Mouse (Mus musculus) small intestine, adult 10 weeks (tissue): ENCODE data around the gene Pnldc1. TPM values are rescaled to one million over a fixed set of nuclear protein-coding genes. Genes with fewer than 3 reads are reported as not detected.

Source experiments
- polyA plus RNA-seq: library from polyadenylated mRNA; stranded (reverse); fragments of 350-450 nt; fragmentation: Illumina TruSeq; extraction: RNeasy Lipid Tissue Mini Kit (QIAGEN cat#74804); gene quantifications from one replicate; pipeline ENCODE4 v1.2.3, GENCODE M21; 2014; ENCODE audit warnings: low replicate concordance

Gene Pnldc1
- polyA plus RNA-seq = 0.67 TPM

GRCm38 (mm10) chr17:12909361-12910280 lies at the start of gene Pnldc1:
Gene Pnldc1 (minus strand): TSS chr17:12910230.

GRCm38 (mm10) chr17:12940151-12940805 lies 30.2 kb upstream of the Pnldc1 start, which contains the start of gene Acat3:
Gene Acat3 (minus strand): TSS chr17:12940600.

GRCm38 (mm10) chr17:12915881-12916583 lies 6.0 kb upstream of the Pnldc1 start, which contains the start of gene Mrpl18:
Gene Mrpl18 (minus strand): TSS chr17:12916345.

GRCm38 (mm10) chr17:12915488-12915880 lies 5.5 kb upstream of the Pnldc1 start, which contains the start of gene Tcp1:
Gene Tcp1 (plus strand): TSS chr17:12915701.

GRCm38 (mm10) chr17:12875734-12876133 lies 34.3 kb downstream of the Pnldc1 start, which contains the start of gene Mrgprh:
Gene Mrgprh (plus strand): TSS chr17:12876034.

GRCm38 (mm10) chr17:12868043-12868442 lies 42.0 kb downstream of the Pnldc1 start, which contains the start of gene Mas1:
Gene Mas1 (minus strand): TSS chr17:12868143.

Other genes with a start within 250 kb of the Pnldc1 start
- gene Slc22a1, start 234.4 kb downstream of the Pnldc1 start, polyA plus RNA-seq = 6.2 TPM
- gene Igf2r, start 140.6 kb downstream of the Pnldc1 start, polyA plus RNA-seq = 7.7 TPM
- not detected for gene Mas1, start 42.1 kb downstream of the Pnldc1 start, polyA plus RNA-seq
- not detected for gene Mrgprh, start 34.2 kb downstream of the Pnldc1 start, polyA plus RNA-seq
- 339 TPM for gene Tcp1, start 5.5 kb upstream of the Pnldc1 start, polyA plus RNA-seq
- gene Mrpl18, start 6.1 kb upstream of the Pnldc1 start, polyA plus RNA-seq = 151 TPM
- 0.93 TPM for gene Acat3, start 30.4 kb upstream of the Pnldc1 start, polyA plus RNA-seq
- 25.3 TPM for gene Acat2, start 50.5 kb upstream of the Pnldc1 start, polyA plus RNA-seq
- 207 TPM for gene Wtap, start 83.9 kb upstream of the Pnldc1 start, polyA plus RNA-seq
- gene Sod2, start 96.6 kb upstream of the Pnldc1 start, polyA plus RNA-seq = 76.6 TPM
- not detected for gene Gpr31b, start 142.1 kb upstream of the Pnldc1 start, polyA plus RNA-seq
- 0.30 TPM for gene Tcp10b, start 150.9 kb upstream of the Pnldc1 start, polyA plus RNA-seq
- gene Unc93a, start 221.6 kb upstream of the Pnldc1 start, polyA plus RNA-seq = 9.6 TPM